Mouse (Mus musculus) kidney, adult 18-20 months (tissue): ENCODE data around the gene Hus1.

ENCODE experiments used
- DNase-seq: peaks from one replicate; pipeline ENCODE4 v3.0.0; 2021

The Hus1 gene

DNA sequence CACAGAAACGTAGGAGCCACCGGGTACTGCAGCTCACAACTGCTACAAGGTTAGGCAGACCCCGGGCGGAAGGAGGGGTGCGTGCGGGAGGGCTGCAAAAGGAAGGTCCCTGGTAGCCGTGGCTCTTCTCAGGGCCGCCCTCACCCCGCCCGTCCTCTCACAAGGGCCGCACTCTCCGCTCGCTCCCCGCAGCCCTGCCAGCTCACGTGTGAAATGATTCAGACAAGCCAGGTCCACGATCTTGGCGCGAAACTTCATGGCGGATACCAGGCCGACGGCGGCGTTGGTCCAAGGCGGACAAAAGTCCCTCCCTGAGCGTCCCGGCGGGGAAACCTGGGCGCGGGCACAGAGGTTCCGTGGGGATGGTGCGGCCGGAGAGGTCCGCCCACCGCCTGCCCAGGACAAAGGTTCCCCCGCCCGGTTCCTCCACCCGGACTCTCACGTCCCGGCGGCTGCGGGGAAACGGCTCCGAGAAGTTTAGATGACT, at the start of gene Hus1:
TSS of gene Hus1 (minus strand) at position 339 of the 487 bp plus-strand sequence.
- DNase-seq = peak; percentile 91

DNA sequence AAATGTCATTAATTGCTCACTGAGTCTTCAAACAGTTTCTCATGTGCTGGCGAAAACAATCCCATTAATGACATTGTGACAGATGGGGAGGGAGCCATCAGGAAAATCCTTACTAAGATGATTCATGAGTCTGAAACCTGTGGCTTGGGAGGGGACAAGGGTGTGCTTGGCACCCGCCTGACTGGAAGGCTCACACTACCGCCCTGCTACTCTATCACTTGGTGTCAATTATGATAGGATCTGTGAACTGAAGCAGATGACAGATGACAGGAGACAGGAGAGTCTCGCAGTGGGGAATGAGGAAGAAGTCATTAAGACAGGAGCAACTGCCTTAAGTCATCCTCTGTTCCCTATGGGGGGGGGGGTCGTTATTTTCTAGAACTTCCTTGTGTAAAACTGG, 49.5 kb upstream of the Hus1 start:
- DNase-seq = no peak

DNA sequence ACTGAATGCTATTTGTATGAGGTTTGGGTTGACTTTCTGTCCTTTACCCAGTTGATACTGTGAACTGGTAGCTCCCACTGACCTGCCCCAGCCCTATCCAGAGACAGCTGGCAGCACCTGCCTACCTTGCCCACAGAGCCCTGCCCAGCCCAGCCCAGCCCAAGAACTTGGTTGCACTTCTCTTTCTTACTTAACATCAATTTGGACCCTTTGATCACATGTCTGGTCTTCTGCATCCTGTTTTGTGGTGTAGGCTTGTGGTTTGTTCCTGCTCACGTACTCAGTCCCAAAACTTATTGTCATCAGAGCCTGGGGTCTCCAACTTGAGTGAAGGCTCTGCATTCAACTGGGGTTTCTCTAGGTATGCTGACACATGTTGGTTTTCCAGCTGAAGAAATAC, 49.0 kb upstream of the Hus1 start:
- no peak for DNase-seq

DNA sequence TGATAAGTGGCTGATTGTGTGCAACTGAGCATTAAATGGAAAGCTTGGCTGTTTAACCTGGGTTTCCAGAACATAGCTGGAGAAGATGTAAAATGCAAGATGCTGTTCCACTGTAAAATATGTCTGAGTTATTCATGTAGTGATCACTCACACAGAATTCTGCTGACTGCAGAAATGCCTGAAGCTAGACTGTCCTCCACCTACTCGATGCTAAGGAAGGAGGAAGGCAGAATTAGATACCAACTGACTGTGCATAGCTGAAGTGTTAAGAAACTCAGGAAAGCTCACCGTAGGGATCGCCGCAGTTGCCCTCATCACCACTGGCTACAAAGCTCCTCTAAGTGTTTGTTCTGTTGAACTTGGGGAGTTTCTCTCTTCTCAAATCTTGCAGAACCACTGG, 46.7 kb upstream of the Hus1 start:
- no peak for DNase-seq

DNA sequence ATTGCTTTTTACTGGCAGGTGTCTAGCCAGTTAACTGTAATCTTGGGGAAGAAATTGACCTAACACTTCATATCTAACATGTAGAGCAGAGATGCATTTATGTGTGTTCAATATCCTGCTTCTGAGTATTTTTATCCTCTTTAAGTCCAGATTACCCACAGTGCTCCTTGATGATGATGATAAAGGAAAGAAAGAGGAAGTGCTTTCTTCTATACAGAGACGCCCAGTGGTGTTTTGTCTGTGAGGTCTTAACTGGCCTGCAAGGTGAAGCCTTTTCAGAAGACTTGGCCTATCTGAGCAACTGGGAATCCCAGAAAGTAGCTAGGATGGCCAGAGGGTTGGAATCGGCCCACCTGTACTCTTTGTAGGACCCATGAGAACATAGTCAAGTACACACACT, 45.9 kb upstream of the Hus1 start:
- no peak for DNase-seq

DNA sequence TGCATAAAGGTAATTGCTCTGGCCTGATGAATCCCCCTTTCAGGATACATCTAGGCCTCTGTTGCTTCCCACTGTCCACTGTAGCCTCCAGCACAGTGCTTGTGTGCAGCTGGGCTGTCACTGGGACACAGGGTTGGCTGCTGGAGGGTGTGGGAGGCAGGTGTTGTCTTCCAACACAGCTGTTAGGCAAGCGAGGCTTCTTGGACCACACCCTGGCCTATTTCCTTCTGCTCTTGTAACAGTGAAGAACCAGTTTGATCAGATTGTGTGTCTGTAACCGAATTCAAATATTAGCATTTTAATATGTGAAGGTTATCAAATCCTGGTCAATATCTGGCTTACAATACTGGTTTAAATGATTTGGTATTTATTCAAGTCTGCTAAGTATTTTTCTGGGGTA, 40.9 kb upstream of the Hus1 start:
- no peak for DNase-seq

DNA sequence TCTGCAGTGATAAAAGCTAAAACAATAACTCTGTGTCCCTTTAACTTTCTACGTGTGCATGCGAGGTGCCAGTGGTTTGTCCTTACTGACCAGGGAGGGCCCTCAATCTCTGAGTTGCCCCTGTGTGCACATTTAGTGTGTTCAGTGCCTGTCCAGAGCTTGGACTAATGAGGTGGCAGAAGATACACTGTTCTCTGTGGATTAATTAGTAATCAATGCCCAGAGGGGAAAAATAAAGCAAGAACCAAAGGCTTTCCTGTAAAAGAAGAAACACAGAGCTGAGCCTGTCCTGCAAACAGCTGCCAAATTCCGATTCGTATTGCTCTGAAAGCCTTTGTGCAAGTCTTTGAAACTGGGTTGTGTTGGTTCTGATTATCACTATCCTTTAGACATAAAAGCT, 39.2 kb upstream of the Hus1 start:
- peak; percentile 25 for DNase-seq

DNA sequence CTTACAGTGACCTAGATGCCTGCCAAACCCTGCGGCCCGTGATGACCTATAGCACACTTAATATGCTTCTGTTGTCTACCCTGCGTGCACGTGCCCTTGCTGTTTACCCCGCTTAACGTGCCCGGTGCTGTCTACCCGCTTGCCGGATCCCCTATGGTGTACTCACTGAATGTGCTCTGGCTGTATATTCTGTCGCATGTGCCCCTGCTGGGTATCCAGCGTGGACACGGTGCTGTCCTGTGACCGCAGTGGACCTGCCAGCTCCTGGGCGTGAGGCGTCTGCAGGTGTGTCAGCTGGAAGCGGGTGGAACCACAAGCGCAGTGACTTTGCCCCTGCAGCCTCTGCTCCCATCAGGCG, 37.7 kb upstream of the Hus1 start, which contains the start of gene Sun3:
TSS of gene Sun3 (minus strand) at position 289 of the 358 bp plus-strand sequence.
- no peak for DNase-seq

DNA sequence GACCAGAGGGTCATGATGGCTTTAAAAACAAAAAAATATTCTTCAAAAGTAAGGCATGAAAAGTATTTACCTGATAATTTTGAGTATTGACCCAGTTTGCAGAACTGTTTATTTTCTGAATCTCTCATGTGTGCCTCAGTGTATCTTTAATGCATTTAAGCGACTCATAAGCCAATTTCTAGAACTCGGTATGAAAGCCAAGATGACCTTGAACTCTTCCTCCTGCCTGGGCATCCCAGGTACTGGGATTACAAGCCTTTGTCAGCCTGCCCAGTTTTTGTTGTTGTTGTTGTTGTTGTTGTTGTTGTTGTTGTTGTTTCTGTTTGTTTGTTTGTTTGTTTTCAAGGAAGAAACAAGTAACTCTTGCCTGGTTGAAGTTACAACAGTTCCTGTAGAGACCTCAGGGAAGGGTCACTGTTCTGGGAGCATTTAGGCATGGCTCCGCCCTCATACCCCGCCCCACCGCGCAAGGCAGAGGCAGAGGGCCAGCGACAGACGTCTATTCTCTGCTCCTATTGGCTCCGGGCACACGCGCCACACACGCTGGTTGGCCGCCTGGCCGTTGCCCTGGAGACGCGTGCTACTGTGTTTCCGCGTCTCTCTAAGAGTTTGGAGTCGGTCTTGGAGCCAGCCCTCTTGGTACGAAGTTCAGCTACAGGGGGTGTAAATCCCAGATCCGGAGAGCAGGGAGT, 37.2 kb upstream of the Hus1 start, which contains the start of gene Gm11992:
TSS of gene Gm11992 (plus strand) at position 584 of the 692 bp plus-strand sequence.
- DNase-seq = peak; percentile 92

DNA sequence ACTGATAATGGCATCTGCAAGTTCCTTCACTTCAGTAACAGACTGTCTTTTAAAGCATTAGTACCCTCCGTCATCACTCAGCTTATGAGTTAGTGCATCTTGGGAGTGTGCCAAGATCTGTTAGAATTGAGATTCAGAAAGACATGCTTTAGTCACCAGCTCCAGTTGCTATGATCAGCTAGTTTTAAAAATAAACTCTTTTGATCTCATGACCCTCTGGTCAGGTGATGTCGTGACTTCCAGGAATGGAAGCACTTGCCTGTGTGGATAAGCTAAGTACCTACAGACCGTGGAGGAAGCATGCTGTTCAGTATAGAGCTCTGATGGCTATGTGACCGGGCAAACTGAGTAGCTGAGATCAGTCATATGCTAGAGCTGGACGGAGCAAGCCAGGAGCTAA, 36.1 kb upstream of the Hus1 start:
- peak; percentile 26 for DNase-seq

DNA sequence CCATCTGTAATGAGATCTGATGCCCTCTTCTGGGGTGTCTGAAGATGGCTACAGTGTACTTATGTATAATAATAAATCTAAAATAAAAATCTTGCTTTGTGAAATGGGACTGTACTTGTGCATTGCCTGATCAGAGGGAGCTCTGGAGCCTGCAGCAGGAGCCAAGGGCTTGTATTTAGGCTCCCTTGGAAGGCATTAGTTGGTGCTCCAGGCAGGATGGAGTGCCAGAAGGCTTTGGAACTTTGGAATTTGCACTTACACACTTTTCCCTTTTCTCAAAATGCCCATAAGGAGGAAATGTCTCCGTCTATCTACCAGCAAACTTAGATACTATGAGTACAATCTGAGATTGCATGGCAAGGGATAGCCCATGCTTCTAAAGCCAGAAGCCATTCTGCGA, 35.6 kb upstream of the Hus1 start:
- peak; percentile 18 for DNase-seq

DNA sequence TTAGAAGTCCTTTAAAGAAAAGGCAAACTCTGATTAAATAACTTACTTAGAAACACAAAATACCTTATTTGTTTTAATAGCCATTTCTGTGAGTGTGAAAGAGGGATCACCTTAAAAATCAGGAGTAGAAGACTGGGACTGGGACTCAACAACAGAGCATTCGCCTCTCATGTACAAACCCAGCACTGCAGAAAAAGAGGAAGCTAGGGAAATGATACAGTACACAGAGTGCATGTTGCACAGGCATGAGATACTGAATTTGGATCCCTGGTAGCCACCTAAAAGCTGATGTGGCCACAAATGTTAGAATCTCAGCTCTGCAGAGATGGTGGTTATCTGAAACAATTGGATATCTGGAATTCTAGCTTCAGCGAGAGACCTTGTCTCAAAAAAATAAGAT, 20.5 kb upstream of the Hus1 start:
- no peak for DNase-seq

DNA sequence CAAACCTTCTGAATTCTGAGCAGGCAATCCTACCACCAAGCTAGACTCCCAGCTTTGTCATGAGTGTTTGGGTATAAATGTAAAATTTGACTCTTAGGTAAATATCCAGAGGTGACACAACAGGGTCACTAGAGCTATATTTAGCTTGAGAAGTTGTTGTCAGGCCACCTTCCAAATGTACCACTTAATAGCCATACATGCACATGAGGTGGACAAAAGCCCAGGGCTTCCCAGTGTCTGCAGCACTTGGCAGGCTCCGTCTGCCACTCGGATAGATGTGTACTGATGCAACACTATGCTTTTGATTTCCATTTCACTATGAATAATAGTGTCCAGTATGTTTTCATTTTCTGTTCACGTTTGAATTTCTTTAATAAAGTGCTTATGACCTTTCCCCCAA, 14.2 kb upstream of the Hus1 start:
- DNase-seq = no peak

DNA sequence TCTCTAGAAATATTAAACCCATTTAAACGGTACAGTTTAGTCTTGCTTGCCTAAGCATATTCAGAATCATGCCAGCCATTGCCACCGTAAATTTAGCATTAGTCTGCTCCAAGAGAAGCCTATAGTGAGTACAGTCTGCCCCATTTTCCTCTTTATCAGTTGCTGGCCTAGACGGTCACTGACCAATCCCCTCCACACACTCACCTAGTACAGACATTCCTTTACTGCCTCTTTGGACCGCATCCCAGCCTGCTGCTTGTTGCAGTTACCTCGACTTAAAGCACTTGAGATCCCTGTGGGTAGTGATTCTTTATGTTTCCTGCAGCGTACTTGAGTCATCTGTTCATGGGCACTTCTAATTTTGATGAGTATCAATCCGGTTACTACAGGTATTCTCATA, 13.8 kb upstream of the Hus1 start:
- DNase-seq = no peak

DNA sequence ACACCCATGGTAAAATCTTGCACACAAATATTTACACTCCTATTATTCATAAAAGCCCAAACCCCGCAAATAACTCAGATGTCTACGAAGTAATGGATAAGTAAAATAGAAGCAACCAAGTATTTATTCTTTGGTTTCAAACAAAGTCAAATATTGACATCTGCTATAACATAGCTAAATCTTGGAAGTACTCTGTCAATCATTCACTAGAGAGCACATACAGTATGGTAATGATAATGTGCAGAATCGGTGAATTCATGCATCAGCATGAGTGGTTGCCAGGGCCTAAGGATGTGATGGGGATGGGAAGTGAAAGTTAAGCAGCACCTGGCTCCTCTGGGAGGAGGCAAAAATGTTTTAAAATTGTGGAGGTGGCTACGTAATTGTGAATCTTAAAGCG, 9.2 kb upstream of the Hus1 start:
- no peak for DNase-seq

DNA sequence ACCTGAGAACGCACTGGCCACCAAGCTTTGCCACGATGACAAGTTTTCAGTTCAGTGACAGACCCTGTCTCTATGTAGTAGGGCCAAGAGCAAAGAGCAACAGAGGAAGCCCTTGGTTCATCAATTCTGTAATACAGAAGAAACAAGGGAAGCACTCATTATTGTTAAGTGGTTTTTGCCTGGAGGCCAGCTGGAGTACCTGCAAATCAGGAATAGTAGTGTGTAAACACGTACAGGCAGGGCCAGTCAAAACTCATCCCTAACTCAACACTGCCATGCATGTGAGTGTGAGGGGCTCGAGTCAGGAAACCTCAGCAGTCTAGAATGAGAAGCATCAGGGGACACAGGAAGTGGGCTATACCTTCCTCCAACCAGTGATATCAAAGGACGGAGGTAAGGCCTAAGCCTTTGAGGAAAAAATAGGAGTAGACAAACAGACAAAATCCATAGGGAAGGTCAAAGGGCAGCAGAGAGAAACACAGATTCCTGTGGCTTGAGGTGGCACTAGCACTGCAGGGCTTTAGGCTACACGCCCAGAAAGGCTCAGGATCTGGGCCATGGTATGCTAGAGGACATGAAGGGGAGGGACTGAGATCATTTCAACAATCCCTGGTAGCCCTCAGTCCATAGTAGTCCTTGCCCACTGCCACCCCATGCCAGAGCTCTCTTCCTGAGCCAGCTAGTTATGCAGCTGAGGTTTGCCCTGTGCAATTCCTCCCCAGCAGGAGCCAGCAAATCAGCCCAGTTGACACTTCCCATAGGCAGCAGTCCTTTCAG, 7.7 kb upstream of the Hus1 start:
- DNase-seq = no peak

DNA sequence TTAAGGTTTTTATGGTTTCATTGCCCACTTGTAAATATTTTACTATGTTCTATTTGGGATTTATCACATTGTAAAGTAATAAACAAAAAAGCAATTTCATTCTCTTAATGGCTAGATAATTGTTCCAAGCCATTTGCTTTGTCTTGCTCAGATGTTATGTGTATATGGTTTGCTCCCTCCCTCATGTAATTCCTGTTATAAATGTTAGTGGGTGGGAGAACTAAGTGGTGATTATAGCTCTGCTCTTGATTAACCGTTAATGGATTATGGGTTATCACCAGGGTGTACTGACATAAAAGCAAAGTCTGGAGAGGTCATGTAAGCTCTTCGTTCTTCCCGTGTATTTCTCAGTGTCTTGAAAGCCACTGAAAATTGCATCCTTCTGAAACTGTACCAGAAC, 3.7 kb upstream of the Hus1 start:
- no peak for DNase-seq

DNA sequence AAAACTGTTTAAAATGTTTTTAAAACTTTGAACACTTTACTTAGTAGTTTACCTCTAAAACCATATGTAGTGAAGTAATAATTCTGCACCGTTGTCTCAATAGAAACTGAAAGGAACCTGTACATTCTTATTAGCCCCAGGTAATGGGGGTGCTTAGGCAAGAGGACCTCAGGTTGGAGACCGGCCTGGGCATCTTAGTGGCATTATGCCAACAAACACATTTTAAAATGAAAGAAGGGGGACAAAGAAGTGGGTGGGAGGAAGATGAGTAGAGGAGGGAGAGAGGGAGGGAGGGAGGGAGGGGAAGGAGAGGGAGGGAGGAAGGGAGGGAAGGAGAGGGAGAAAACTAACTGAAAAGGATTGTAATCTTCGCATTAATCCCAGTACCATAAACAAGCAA, 357 bp upstream of the Hus1 start:
- no peak for DNase-seq

DNA sequence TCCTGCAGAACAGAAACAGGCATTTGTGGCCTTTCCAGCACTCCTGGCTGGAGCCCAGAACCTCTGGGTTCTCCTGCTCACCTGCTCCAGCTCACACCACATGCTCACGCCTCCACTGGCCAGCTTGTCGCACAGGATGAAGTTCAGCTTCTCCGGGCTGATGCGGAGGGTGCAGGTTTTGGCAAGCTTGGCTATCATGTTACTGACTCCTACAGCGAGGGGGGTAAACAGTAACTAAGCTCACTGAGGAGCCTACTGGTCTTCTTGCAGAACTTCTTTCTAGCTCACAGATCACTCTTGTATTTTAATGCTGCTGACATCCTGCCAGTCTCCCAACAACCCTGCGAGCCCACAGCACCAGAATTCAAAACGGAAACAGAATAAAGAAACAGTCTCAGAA, 575 bp downstream of the Hus1 start:
- DNase-seq = peak; percentile 71

DNA sequence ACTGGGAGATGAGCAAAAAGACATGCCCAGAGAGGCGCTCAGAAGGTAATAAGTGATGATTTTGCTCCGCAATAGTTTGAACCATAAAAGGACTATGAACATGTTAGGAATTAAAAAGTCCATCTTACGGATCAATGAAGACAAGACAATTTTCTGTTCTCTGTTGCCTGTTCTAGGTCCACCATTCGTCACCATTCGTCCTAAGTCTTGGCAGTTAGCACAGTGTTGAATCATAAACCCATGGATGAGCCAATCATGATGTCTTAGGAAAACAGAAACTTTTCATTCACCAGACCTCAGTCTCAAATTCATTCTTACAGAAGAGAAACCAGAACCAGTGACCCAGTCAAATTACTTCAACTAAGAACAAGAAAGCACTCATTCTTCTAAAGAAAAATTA, 2.2 kb downstream of the Hus1 start:
- DNase-seq = no peak

DNA sequence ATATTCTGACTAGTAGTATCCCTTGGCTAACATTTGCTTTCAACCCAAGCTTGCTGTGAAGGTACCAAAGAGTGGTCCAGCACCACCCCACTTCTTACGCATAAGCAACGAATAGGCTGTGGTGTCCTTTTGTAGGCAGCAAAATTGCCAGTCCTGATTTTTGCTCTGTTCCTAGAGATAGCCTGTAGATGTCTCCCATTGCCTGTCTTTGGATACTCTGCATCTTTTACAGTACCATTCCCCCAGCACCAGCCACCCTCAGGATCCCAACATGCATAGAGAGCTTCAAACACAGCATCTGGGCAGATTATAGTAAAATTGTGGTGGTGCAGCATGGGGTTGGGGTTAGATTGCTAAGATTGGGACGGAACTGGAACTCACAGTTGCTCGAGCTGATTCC, 22.9 kb downstream of the Hus1 start:
- no peak for DNase-seq

DNA sequence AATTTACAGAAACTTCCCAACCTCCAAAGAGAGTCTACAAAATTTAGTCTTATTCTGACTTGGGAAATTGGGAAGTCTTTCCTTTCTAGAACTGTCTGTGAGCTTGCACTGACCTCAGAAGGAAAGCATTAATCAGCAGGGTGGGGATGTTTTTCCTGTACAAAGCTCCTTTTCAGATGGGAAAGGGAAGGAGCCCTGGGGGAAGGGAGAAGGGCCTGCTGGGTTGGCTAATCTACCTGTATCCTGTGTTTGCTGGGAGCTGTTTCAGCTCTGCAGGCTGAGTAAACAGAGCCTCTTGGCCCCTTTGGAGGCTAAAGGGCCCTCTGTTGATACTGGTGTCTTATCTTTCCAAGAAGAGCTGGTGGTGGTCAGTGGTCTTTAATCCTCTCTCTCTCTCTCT, 24.9 kb downstream of the Hus1 start:
- peak; percentile 27 for DNase-seq

DNA sequence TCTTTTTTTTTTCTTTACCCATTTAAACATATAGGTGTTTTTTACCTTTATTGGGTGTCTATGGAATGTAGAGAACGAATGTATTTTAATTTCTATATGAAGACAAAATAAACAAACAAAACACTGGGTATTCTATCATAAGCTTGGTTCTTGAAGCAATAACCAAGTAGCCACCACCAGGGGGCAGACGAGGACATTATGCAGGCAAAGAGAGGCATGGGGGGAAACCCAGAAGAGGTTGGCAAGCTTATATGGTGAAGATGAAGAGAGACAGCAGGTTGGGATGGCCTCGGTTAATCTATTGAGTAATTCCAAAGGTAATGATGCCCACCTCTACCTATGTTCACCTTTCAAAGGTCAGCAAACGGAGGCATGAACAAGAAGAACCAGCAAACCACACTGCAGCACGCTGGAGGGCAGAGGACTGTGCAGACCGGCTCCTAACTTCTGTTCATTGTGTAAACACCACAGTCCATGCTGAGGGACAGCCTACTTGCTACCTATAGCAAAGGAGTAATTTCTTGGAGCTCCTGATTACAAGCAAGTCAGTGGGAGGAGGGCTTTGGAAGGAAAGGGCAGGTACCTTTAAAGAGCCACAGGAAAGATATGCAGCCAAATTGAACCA, 27.6 kb downstream of the Hus1 start:
- DNase-seq = peak; percentile 80

DNA sequence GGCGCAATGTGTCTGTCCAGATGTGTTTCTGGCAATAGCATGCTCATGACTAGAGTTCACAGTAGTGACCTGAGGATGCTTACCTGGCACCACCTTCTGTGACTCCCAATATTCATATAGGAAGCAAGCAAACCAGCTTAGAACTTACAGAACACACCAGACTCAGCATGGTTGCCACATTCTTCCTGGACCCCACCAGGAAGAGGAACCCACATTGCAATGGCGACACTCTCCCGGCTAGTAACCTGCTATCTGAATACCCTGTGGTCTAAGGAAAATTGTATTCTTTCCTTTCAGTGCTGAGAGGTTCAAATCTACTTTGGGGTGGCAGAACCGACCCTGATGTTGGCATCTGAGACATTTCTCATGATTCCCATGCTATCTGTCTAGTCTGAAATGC, 32.8 kb downstream of the Hus1 start:
- DNase-seq = no peak
